Mouse (Mus musculus): Measurements from ENCODE around the gene Gm10647. TPM values are rescaled to one million over a fixed set of nuclear protein-coding genes. Genes with fewer than 3 reads are reported as not detected.
"Not testable (repeated sequence)": the region's sequence is repeated elsewhere in the genome, so short reads cannot be mapped to it uniquely, and the experiment has no call there.

Gene Gm10647
- polyA plus RNA-seq, 1 experiment from 2014 or later = 0.49 TPM

DNA sequence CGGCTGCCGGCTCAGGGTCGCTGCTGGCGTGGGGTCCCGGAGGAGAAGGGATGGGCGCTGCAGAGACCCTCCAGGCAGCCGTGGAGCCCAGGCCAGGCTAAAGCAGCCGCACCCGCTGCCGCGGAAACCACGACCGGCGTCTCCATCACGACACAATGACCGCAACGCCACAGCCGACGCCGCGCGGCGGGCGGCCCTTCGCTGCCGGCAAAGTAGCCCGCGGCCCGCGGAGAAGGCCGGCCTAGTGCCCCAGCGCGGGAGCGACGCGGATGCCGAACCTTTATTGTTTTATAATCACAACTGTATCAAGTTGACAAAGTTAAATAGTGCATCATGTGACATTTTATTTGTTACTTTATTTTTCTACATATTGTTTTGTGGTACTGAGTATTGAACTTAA lies 9.1 kb downstream of the Gm10647 start:
- not testable (repeated sequence) for ATAC-seq (ENCODE audit: low FRiP score); H3K9me3 ChIP-seq (replicated peaks); H3K27ac ChIP-seq; H3K36me3 ChIP-seq; H3K4me1 ChIP-seq
- WGBS = 5% methylated on average over 16 of the region's 37 CpGs
- Histone ChIP-seq H3K27me3 (peaks cover 29% of the 10 kb centered on the region), H3K9ac (peak overlapping the region; percentile 54; the same call in 1 of the 2 replicates), H3K4me3 (peak overlapping the region; percentile 32), H3K4me2 (replicated peaks) (peak overlapping the region; percentile 54)

DNA sequence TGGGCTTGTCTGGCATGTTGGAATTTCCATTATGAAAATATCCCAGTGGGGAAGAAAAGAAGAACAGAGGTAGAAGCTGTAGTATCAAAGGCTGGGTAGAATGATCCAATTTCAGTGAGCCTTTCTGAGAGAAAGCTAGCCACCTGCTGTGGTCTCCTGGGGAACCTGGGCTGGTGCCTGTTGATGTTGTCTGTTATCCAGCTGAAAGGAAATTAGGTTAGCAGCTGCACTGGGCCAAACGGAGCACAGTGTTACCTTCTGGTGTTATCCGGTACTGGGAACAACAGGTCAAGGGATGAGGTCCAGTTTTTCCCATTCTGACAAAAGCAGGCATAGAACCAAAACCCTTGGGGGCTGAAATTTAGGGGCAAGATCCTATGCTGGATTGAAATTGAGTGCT lies 16.6 kb downstream of the Gm10647 start:
- Histone ChIP-seq H3K36me3 (no peaks in the 10 kb centered on the region), H3K4me3 (no peak overlapping the region), H3K4me2 (replicated peaks) (no peak overlapping the region), H3K27me3 (no peaks in the 10 kb centered on the region), H3K27ac (no peak overlapping the region), H3K9me3 (replicated peaks) (no peaks in the 10 kb centered on the region), H3K9ac (no peak overlapping the region), H3K4me1 (peaks cover 3% of the 10 kb centered on the region)
- ATAC-seq (ENCODE audit: low FRiP score) = no peak
- 12% methylated on average over 2 of the region's 2 CpGs for WGBS

- H3K9ac ChIP-seq = no peak overlapping the region
- H3K4me3 ChIP-seq = no peak overlapping the region
- no peak overlapping the region for H3K4me2 ChIP-seq (replicated peaks)
- no peak for ATAC-seq (ENCODE audit: low FRiP score)
- H3K4me1 ChIP-seq = no peaks in the 10 kb centered on the region
- WGBS = 80% methylated on average over 5 of the region's 5 CpGs
- H3K27ac ChIP-seq = no peak overlapping the region
- no peaks in the 10 kb centered on the region for H3K27me3 ChIP-seq
- no peaks in the 10 kb centered on the region for H3K9me3 ChIP-seq (replicated peaks)
- H3K36me3 ChIP-seq = no peaks in the 10 kb centered on the region
Measured at GRCm38 (mm10) chr9:66820996-66821395, 24.2 kb downstream of the Gm10647 start.

DNA sequence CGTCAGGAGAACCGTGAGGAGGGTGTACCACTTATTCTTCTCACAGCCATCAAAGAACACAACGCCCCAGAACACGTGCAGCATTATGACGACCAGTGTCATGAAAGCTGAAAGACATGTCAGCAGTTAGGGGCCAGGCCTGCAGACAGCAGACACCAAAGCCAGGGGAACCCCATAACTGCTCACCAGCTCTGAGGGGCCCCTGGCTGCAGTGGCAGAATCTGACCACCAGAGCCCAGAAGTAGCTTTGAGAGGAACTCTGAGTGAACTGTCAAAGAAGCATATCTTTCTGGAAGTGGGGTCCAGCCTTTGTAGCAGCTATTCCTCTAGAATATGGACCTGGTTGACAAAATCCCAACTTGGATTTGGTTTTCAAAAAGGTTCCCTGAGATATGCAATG lies 25.4 kb downstream of the Gm10647 start:
- H3K36me3 ChIP-seq; H3K9ac ChIP-seq; ATAC-seq (ENCODE audit: low FRiP score); H3K9me3 ChIP-seq (replicated peaks); H3K4me3 ChIP-seq; H3K4me1 ChIP-seq; H3K4me2 ChIP-seq (replicated peaks); H3K27ac ChIP-seq; H3K27me3 ChIP-seq: not testable (repeated sequence)
- 100% methylated on average over 2 of the region's 5 CpGs for WGBS

DNA sequence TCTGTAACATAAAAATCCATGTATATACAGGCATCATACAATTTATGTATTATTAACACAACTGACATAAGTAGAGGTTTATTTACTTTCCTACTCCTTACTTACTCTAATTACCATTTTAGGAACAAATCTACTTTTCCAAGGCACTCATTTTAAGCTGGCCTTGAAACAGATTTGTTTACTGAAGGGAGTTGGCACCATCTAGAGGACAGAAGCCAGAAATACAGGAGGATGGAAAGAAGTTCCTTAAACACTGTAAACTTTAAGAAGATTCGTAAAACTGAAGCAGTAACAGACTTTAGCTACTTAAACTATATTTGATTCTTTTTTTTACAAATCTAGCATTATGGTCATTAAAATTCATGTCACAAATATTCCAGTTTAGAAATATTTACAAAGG lies 29.2 kb downstream of the Gm10647 start:
- H3K9ac ChIP-seq = no peak overlapping the region
- no peak overlapping the region for H3K27ac ChIP-seq
- H3K4me2 ChIP-seq (replicated peaks) = no peak overlapping the region
- ATAC-seq (ENCODE audit: low FRiP score) = no peak
- 52% methylated on average over 1 of the region's 1 CpGs for WGBS
- no peaks in the 10 kb centered on the region for H3K9me3 ChIP-seq (replicated peaks)
- H3K36me3 ChIP-seq = no peaks in the 10 kb centered on the region
- no peaks in the 10 kb centered on the region for H3K27me3 ChIP-seq
- H3K4me1 ChIP-seq = no peaks in the 10 kb centered on the region
- no peak overlapping the region for H3K4me3 ChIP-seq

- H3K36me3 ChIP-seq = no peaks in the 10 kb centered on the region
- peaks cover 11% of the 10 kb centered on the region; the same call in 1 of the 2 replicates for H3K27me3 ChIP-seq
- no peak for ATAC-seq (ENCODE audit: low FRiP score)
- H3K4me2 ChIP-seq (replicated peaks) = no peak overlapping the region
- WGBS = 62% methylated on average over 4 of the region's 4 CpGs
- no peak overlapping the region for H3K27ac ChIP-seq
- no peak overlapping the region for H3K4me3 ChIP-seq
- peaks cover 13% of the 10 kb centered on the region for H3K4me1 ChIP-seq
- no peak overlapping the region for H3K9ac ChIP-seq
- no peaks in the 10 kb centered on the region for H3K9me3 ChIP-seq (replicated peaks)
Measured at GRCm38 (mm10) chr9:66832366-66832908, 35.6 kb downstream of the Gm10647 start.

- H3K27me3 ChIP-seq = peaks cover 11% of the 10 kb centered on the region; the same call in 1 of the 2 replicates
- no peak for ATAC-seq (ENCODE audit: low FRiP score)
- peak overlapping the region; percentile 89 for H3K4me2 ChIP-seq (replicated peaks)
- 20% methylated on average over 7 of the region's 7 CpGs for WGBS
- peak overlapping the region; percentile 53; the same call in 1 of the 2 replicates for H3K9ac ChIP-seq
- peak overlapping the region; percentile 54 for H3K4me3 ChIP-seq
- peaks cover 13% of the 10 kb centered on the region for H3K4me1 ChIP-seq
- H3K27ac ChIP-seq = no peak overlapping the region
- H3K36me3 ChIP-seq = no peaks in the 10 kb centered on the region
- H3K9me3 ChIP-seq (replicated peaks) = no peaks in the 10 kb centered on the region
Measured at GRCm38 (mm10) chr9:66833851-66834250, 37.0 kb downstream of the Gm10647 start.

- WGBS = under 1% methylated on average over 58 of the region's 58 CpGs
- ATAC-seq (ENCODE audit: low FRiP score) = peak; percentile 99
- Histone ChIP-seq H3K9ac (peak within 1 kb of the TSS; percentile 53), H3K4me2 (replicated peaks) (peak within 1 kb of the TSS; percentile 89), H3K4me3 (peak within 1 kb of the TSS; percentile 54), H3K27ac (0 out of 2 replicates have a peak within 1 kb of the TSS, but pooled peaks have one; percentile 30), H3K27me3 (peaks cover 11% of the 10 kb centered on the region; the same call in 1 of the 2 replicates), H3K9me3 (replicated peaks) (no peaks in the 10 kb centered on the region), H3K4me1 (peaks cover 13% of the 10 kb centered on the region), H3K36me3 (no peaks in the 10 kb centered on the region)
Measured at GRCm38 (mm10) chr9:66834318-66835096, 37.7 kb downstream of the Gm10647 start, which contains the start of gene Aph1c. Gene Aph1c, minus strand, starts transcription at chr9:66834726.

- H3K9me3 ChIP-seq (replicated peaks) = no peaks in the 10 kb centered on the region
- peak overlapping the region; percentile 51 for H3K9ac ChIP-seq
- ATAC-seq (ENCODE audit: low FRiP score) = peak; percentile 80
- peaks cover 11% of the 10 kb centered on the region; the same call in 1 of the 2 replicates for H3K27me3 ChIP-seq
- 1% methylated on average over 24 of the region's 24 CpGs for WGBS
- H3K27ac ChIP-seq = 0 out of 2 replicates have a peak overlapping the region, but pooled peaks have one; percentile 30
- peaks cover 13% of the 10 kb centered on the region for H3K4me1 ChIP-seq
- peak overlapping the region; percentile 89 for H3K4me2 ChIP-seq (replicated peaks)
- no peaks in the 10 kb centered on the region for H3K36me3 ChIP-seq
- H3K4me3 ChIP-seq = peak overlapping the region; percentile 54
Measured at GRCm38 (mm10) chr9:66835097-66835480, 38.2 kb downstream of the Gm10647 start.

GRCm38 (mm10) chr9:66846822-66847221 lies 50.0 kb downstream of the Gm10647 start:
- ATAC-seq (ENCODE audit: low FRiP score) = no peak
- Histone ChIP-seq H3K4me2 (replicated peaks) (no peak overlapping the region), H3K36me3 (peaks cover 15% of the 10 kb centered on the region), H3K9ac (no peak overlapping the region), H3K4me1 (no peaks in the 10 kb centered on the region), H3K4me3 (no peak overlapping the region), H3K27ac (no peak overlapping the region), H3K27me3 (no peaks in the 10 kb centered on the region), H3K9me3 (replicated peaks) (no peaks in the 10 kb centered on the region)
- 94% methylated on average over 5 of the region's 5 CpGs for WGBS
